Mouse (Mus musculus) forelimb bud, embryonic 11.5 days (tissue): ENCODE results near the gene Xkr8.
"Not testable (repeated sequence)": the region's sequence is repeated elsewhere in the genome, so short reads cannot be mapped to it uniquely, and the experiment has no call there.

Experiments
- DNase-seq: peaks from one replicate; pipeline ENCODE4 v3.0.0-alpha.2; 2012; ENCODE audit warnings: low read depth, low spot score

Gene Xkr8

DNA sequence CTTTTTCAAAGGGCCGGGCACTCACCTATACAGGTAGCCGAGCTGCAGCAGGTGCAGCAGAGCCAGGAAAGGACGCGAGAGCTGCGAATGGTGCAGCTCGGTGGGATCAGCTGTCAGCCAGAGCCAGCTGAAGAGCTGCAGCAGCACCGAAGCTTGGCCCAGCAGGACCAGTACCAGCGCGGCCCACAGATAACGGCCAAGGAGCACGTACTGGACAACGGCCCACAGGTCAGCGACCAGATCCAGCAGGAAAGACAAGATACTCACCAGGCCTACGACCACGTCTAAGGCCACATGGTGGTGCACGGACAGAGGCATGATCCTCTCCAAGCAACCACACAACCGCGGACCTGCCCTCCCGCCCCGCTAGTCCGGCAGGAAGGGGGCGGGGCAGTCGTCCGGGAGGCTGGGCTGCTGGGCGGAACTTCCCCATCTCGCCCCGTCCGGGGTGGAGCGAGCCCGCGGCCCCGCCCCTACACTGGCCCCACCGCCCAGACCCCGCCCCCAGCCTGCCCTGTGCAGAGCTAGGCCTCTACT lies at the start of gene Xkr8:
Gene Xkr8 (minus strand): TSS at position 399 of the 537 bp plus-strand sequence.
- peak; percentile 73 for DNase-seq

DNA sequence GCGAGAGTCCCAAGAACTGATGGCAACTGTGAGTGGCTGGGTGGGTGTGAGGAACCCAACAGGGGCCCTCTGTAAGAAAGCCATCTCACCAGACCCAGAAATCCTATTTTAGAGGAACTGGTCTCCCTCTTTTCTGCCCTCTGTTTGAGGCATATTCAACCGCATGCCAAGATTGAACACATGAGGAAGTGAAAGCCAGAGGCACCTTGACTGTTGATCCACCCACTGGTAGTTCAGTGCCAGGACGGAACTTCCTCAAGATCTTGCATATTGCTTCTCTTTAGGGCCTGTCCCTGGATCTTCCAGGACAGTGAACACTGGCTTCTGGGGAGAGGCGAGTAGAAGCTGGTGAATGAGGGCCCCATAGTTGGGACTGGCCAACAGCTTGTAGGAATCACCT lies 47.9 kb upstream of the Xkr8 start:
- DNase-seq, result no peak

DNA sequence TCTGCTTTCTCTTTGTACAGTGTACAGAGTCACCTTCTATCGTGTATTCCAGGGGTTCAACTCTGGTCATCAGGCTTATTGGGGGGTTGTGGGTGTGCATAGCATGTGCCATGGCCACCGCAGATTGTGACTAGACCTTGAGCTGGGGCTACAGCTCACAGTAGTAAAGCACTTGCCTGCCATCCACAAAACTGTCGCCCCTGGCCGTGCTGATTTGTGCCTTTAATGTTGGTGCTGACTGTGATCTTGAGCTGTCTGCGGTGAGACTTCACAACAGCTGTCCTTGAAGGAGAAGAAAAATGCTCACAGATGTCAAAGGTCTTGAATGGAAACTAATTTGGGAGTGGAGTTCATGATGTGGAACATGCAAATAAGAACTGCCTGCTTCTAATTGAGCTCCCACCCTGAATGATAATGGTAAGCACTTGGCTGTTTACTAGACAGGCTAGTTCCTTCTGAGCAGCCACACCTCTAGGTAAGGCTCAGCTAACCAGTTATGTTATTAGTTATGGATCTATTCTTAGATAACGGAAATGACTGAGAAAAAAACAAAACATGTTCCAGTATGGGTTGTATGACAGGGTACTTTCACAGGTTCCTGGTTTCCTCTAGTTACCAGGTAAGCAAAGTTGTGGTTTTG lies 46.3 kb upstream of the Xkr8 start:
- DNase-seq, result no peak

DNA sequence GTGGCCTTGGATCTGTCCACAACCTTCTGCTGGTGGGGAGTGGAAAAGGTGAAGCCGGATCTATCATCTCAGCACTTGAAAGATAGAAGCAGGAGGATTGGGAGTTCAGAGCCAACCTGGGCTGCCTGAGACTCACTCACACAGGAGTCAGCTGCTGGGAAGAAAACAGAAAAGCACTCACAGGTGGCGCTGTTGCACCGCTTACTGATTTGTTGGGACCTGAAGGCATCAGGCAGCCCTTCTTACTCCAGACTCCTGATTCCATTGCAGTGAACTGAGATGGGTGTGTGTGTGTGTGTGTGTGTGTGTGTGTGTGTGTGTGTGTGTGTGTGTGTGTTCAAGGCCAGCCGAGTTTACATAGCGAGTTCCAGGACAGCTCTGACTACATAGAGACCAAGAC lies 44.4 kb upstream of the Xkr8 start:
- peak; percentile 29 for DNase-seq

DNA sequence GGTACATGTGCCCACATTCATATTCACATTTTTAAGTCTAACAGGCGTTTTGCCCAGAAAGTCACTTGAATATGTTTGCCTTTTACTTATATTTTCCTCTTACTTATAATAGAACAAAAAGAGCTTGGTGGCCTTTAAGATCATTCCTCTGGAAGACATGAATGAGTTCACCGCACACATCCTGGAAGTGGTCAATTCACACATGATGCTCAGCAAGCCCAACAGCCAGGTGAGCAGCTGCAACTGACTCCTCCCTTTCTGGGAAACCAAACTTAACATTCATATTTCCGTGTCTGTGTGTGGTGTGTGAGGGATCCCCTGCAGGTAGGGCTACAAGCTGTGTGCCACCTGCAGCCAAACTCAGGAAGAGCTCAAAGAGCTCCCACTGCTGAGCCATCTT lies 42.6 kb upstream of the Xkr8 start:
- DNase-seq, result no peak

DNA sequence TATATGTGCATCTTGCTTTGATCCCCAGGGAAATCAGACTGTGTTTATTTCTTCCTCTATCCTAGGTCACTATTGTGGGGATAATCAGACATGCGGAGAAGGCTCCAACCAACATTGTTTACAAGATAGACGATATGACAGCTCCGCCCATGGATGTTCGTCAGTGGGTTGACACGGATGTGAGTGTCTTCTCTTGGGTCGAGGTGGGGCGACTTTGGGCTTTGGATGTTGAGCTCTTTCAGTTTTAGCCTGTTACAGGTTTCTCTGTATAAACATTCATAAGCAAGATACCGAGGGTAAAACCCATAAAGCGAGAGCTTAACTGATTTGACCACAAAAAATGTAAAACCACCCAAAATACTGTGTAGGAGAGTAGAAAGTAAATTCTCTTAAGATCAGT lies 39.4 kb upstream of the Xkr8 start:
- DNase-seq, result no peak

DNA sequence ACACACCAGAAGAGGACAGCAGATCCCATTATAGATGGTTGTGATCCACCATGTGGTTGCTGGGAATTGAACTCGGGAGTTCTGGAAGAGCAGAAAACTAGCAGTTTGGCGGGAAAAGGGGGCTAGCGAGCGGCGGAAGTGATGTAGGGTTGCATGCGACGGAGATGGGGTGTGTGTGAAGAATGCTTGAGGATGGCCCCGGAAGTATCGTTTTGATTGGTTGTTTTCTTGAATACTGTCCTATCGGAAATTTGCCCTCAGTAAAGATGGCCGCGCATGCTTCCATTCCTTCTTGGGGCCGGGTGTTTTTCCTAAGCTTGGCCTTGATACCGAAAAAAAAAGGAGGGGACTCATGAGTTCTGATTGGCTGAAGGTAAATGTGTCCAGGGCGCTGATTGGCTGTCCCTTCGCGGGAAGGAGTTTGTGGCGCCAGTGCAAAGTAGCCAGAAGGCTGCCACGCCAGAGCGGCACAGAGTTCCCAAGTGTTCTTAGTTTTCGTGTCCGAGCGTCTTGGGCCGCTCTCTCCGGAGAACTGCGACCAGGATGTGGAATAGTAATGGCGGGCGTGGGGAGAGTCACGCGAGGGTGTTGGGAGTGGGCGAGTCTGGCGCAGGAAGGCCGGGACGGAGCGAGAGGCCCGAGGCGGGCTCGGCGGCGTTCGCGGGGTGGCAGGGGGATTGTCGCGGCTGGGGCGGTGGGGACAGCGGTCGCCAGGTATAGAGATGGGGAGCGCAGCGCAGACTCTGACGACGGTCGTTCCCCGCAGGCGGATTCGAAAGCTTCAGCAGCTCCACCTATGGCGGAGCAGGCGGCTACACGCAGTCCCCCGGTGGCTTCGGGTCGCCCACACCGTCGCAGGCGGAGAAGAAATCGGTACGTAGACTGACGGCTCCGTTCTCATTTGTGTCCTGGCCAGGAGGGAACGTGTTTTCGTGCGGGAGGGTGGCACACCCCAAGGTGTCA lies 35.8 kb upstream of the Xkr8 start, which contains the start of gene Rpa2:
Gene Rpa2 (plus strand): TSS at position 419 of the 963 bp plus-strand sequence.
- DNase-seq, result peak; percentile 100

DNA sequence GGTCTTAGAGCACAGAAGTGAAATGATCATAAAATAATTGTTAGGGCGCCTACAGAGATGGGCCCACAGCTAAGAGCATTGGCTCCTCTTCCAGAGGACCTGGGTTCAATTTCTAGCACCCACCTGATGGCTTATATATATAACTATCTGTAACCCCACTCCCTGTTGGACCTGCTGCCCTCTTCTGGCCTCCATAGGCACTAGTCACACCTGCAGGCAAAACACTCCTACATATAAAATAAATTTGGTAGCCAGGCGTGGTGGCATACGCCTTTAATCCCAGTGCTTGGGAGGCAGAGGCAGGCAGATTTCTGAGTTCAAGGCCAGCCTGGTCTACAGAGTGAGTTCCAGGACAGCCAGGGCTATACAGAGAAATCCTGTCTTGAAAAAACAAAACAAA lies 30.8 kb upstream of the Xkr8 start:
- not testable (repeated sequence) for DNase-seq

DNA sequence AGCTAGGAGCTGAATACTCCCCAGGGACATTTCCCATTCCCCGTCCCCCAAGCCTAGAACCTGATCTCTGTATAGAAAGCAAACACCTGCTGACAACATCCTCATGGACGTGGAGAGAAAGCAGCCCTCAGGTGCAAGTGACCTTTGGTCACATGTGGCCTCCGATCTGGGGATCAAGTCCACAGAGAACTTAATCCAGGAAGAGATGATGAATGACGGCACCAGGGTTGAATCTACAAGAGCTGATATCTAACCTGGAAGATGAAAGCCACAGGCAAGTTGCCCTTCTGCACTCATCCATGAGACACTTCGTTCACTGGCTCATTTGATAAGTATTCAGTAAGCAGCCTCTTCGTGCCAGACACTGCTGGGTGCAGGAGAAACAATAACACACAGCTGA lies 30.3 kb upstream of the Xkr8 start:
- DNase-seq, result no peak

DNA sequence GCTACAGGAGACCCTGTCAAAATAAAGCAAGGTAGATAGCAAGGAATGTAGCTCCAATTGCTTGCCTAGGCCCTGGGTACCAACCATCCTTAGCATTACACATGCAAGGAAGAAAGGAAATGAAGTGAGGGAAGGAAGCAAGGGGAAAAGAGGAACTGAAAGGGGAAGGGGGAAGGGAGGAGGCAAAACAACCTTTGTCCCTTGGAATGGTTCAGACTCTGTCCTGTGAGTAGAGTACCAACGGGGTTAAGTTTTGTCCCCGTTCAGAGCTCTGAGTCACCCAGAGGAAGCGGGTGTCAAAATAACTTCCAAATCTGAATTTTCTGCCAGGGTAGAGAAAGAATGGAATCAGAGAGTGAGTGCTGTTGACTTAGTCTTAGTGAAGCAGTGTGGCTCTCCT lies 27.9 kb upstream of the Xkr8 start:
- DNase-seq, result no peak

DNA sequence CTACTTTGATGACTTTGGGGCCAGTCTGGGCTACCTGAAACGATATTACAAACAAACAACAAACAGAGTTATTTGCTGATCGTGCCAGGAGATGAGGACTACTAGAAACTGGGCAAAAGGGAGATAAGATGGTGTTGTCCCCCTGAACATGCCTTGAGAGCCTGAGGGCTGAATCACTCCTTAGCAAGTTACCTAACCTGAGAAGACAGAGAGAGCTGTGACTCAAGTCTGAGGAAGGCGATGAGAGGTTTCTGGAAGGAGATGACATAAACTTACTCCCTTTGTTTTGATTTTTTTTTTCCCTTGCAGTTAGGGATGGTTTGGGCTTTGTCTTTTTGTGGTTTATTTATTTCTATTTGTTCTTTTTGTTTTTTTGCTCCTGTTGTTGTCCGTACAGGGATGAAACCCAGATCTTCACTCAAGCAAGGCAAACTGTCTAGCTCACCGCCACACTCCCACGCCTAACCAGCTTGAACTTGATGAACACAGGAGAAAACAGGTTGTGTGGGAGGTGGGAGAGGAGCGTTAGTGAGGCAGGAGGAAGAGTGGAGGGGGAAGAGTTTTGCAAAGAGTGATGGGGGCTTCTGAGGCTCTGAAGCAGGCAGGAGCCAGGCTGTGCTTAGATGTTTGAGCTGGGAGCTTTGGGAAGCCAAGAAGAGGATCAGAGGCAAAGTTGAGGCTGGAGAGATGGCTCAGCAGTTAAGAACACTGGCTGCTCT lies 25.4 kb upstream of the Xkr8 start:
- no peak for DNase-seq

DNA sequence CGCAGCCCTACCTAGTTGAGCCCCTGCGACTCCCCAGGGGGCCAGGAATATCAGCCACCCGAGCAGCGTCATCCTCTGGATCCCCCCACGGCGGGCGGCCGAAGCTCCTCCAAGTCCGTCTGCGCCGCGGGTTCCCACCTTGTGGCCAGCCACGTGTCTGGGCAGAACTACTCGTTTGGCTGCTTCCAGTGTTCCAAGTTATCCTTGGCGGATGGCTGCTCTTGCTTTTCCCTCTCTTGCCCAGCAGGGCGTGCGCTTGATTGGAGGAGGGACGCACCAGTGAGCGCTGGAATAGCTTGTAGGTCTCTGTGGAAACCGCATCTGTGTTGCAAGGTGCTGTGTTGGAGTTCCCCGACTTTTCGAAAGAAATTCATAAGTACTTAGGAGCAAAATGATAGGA lies 24.6 kb upstream of the Xkr8 start, which contains the start of gene Smpdl3b:
Gene Smpdl3b (minus strand): TSS at position 279 of the 400 bp plus-strand sequence.
- peak; percentile 86 for DNase-seq

DNA sequence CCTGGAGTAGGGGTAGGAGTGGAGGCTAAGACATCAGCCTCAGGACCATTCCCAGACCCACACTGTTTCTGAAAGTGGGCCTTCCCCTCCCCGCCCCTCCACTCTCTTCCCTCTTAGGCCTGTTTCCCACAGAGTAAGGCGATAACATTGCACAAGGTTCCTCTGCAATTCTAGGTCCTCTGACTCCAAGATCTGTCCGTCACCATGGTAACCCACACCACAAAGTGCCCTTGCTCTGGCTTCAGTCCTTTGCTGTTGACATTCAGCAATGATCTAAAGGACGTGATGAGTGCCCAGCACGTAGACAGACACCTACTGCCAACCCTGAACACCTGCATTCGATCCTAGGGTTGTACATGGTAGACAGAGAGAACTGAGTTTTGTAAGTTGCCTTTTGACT lies 20.6 kb upstream of the Xkr8 start:
- DNase-seq, result no peak

DNA sequence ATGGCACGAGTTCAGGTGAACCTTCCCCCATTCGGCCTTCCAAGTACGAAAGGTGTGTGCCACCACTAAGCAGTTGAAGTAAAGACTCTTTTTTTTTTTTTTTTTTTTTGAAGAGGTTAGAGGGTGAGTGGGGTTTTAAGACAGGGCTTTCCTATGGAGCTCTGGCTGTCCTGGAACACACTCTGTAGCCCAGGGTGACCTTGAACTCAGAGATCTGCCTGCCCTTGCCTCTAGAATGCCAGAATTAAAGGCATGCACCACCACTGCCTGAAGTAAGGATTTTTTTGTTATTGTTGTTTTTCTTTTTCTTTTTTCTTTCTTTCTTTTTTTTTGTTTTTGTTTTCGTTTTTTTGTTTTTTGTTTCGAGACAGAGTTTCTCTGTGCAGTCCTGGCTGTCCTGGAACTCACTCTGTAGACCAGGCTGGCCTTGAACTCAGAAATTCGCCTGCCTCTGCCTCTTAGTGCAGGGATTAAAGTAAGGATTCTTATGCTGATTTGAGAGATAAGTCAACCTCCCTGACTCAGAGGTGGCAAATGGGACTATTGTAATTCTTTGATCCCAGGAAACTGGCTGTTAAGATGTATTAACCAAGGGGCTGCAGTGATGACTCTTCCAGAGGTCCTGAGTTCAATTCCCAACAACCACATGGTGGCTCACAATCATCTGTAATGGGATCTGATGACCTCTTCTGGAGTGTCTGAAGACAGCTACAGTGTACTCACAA lies 17.1 kb upstream of the Xkr8 start:
- DNase-seq, result no peak

DNA sequence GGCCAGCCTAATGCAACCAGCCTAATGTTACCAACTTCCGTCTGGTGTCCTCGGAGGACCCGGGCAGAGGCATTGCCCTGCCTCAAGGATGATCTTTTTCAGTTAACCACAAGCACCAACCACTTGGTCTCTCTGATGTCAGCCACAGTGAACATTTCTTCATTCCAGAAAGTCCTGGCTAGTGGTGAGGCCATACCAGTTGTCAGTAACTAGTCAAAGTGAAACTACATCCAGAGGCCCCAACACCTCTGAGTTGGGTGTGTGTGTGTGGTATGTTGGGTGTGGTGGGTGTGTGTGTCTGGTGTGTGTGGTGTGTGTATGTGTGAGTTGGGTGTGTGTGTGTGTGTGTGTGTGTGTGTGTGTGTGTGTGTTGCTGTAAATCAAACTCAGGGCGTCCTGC lies 16.4 kb upstream of the Xkr8 start:
- no peak for DNase-seq

DNA sequence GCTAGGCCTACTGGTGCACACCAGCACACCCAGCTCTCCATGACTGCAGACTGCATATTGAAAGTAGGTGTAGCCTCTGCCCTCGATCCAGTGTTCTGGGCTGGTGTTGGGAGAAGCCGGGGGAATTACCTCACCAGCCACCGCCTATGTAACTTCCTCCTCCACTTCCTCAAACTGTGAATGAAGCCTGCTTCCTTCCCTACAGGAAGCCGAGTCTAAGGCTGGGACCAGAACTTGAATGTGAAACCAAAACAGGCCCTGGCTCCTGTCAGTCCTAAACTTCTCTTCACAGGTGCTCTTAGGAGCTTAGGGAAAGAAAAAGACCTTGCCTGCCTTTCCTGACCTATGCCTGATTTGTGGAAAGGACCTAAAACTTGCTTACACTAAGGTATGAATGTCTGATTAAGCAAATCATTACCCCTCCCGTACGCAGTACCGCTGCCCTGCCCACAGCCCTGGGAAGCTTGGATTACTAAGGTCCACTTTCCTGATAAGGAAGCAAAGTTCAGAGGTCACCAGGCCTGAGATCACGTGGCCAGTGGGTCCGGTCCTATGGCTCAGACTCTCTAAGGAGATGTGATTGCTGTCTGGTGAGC lies 15.4 kb upstream of the Xkr8 start:
- DNase-seq, result no peak

DNA sequence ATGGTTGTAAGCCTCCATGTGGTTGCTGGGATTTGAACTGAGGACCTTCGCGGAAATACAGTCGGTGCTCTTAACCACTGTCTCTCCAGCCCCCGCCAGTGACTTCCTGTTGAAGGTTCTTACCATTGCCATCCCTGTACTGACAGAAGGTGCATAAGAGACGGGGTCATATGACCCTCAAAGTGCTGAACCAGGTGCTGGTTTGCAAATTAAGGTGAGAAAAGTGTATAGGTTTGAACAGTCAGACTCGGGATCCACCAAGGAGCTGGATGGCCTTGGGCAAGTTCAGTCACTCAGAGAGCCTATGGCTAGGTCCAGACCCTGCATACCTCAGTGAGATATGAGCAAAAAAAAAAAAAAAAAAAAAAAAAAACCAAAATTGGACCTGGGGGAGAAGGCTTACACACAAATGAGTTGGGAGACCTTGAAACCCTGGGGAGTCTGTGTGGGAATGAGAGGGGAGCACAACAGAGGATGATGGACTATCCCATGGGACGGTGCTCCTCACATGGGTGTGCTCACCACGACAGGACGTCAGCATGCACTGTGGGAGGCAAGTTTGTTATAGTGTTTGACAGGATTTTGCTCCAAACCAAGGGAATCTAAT lies 14.7 kb upstream of the Xkr8 start:
- no peak for DNase-seq

DNA sequence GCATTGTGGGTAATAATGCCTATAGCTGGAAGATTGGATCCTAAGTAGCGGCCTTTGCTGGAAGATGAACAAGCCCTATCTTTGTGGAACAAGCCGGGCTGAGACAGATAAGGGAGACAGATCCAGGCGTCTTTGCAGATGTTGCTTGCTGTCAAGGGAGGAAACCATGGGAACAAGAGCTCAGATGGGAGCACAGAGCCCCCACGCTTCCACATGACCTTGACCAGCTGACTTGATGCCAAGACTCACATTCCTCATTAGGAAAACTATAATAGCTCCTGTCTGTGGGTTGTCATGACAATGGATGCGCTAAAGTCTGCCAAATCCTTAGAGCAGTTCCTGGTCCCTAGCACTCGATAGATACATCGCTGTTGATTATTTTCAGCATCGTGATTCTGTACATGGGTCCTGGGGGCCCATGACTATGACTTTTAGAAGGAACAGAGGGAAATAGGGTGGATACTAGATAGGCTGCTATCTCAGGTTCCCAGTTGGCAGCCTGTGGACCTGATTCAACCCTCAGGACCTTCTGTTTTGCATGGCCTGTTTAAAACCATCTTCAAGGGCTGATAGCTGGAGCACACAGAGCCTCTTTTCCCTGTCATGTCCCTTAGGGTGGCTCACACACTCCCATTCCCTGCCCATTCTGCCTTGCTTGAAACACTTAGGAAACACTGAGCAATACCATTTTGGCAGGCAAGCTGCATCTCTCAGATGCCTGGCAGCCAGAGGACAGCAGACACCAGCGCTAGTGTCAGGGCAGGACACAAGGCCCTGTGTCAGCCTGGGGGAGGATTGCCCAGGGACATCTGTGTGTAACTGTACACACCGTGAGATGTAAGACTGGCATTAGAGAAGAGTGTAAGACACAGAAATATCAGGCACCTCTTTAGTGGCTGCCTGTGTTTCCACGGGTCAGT lies 11.9 kb upstream of the Xkr8 start:
- no peak for DNase-seq

DNA sequence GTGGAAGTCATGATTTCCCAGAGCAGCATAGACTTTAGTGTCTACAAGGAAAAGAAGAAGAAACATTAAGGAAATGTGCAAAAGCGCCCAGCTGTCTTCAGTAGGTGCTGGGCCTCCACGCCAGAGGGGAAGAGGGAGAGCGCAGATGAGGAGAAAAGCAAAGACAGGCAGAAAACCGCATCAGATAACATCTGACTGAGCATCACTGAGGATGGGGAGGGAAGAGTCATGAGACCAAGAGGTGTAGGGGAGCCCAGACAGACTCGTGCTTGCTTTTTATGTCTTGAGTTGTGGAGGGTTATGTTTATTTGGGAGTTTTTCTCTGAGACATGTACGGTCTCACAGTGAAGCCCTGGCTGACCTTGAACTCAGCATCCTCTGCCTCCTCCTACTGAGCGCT lies 9.1 kb upstream of the Xkr8 start:
- DNase-seq, result no peak
